Mouse (Mus musculus): ENCODE data around the gene H2afz. TPM values are rescaled to one million over a fixed set of nuclear protein-coding genes. Genes with fewer than 3 reads are reported as not detected.
"Not testable (repeated sequence)": the region's sequence is repeated elsewhere in the genome, so short reads cannot be mapped to it uniquely, and the experiment has no call there.

The H2afz gene
- polyA plus RNA-seq, 1 experiment: not detected

GRCm38 (mm10) chr3:137838160-137838559, 26.1 kb upstream of the H2afz start:
- Histone ChIP-seq H3K4me1 (ENCODE audit: control insufficient read depth, insufficient read depth, low read length) (no peaks in the 10 kb centered on the region), H3K4me3 (ENCODE audit: insufficient read depth, low read depth, low read length) (no peak overlapping the region), H3K27ac (ENCODE audit: insufficient read depth, low read depth, low read length) (no peak overlapping the region)
- TF ChIP-seq CTCF (IDR thresholded peaks at IDR 0.05; ENCODE audit: insufficient read depth, low read depth, low read length) (no peak), POLR2A (IDR thresholded peaks at IDR 0.05; ENCODE audit: insufficient read depth, low read depth, low read length) (no peak)

GRCm38 (mm10) chr3:137842944-137843343, 21.3 kb upstream of the H2afz start:
- 87% methylated on average over 1 of the region's 1 CpGs for whole genome bisulfite sequencing
- TF ChIP-seq POLR2A (IDR thresholded peaks at IDR 0.05; ENCODE audit: insufficient read depth, low read depth, low read length) (no peak), CTCF (IDR thresholded peaks at IDR 0.05; ENCODE audit: insufficient read depth, low read depth, low read length) (no peak)
- Histone ChIP-seq H3K4me1 (ENCODE audit: control insufficient read depth, insufficient read depth, low read length) (no peaks in the 10 kb centered on the region), H3K4me3 (ENCODE audit: insufficient read depth, low read depth, low read length) (no peak overlapping the region), H3K27ac (ENCODE audit: insufficient read depth, low read depth, low read length) (no peak overlapping the region)

- 86% methylated on average over 3 of the region's 3 CpGs for WGBS
- TF ChIP-seq POLR2A (IDR thresholded peaks at IDR 0.05; ENCODE audit: insufficient read depth, low read depth, low read length) (no peak), CTCF (IDR thresholded peaks at IDR 0.05; ENCODE audit: insufficient read depth, low read depth, low read length) (no peak)
- Histone ChIP-seq H3K4me3 (ENCODE audit: insufficient read depth, low read depth, low read length) (no peak overlapping the region), H3K27ac (ENCODE audit: insufficient read depth, low read depth, low read length) (no peak overlapping the region), H3K4me1 (ENCODE audit: control insufficient read depth, insufficient read depth, low read length) (no peaks in the 10 kb centered on the region)
Observed at GRCm38 (mm10) chr3:137844263-137844662, 20.0 kb upstream of the H2afz start.

- no peak overlapping the region for H3K27ac ChIP-seq (ENCODE audit: insufficient read depth, low read depth, low read length)
- 83% methylated on average over 5 of the region's 5 CpGs for WGBS
- H3K4me3 ChIP-seq (ENCODE audit: insufficient read depth, low read depth, low read length): no peak overlapping the region
- no peaks in the 10 kb centered on the region for H3K4me1 ChIP-seq (ENCODE audit: control insufficient read depth, insufficient read depth, low read length)
- TF ChIP-seq POLR2A (IDR thresholded peaks at IDR 0.05; ENCODE audit: insufficient read depth, low read depth, low read length) (no peak), CTCF (IDR thresholded peaks at IDR 0.05; ENCODE audit: insufficient read depth, low read depth, low read length) (no peak)
Observed at GRCm38 (mm10) chr3:137846552-137846951, 17.7 kb upstream of the H2afz start.

- WGBS: 95% methylated on average over 9 of the region's 9 CpGs
- Histone ChIP-seq H3K27ac (ENCODE audit: insufficient read depth, low read depth, low read length) (no peak overlapping the region), H3K4me1 (ENCODE audit: control insufficient read depth, insufficient read depth, low read length) (no peaks in the 10 kb centered on the region), H3K4me3 (ENCODE audit: insufficient read depth, low read depth, low read length) (no peak overlapping the region)
- TF ChIP-seq POLR2A (IDR thresholded peaks at IDR 0.05; ENCODE audit: insufficient read depth, low read depth, low read length) (no peak), CTCF (IDR thresholded peaks at IDR 0.05; ENCODE audit: insufficient read depth, low read depth, low read length) (no peak)
Observed at GRCm38 (mm10) chr3:137848354-137848753, 15.9 kb upstream of the H2afz start.

GRCm38 (mm10) chr3:137849697-137850096, 14.6 kb upstream of the H2afz start:
- H3K4me1 ChIP-seq (ENCODE audit: control insufficient read depth, insufficient read depth, low read length): no peaks in the 10 kb centered on the region
- H3K27ac ChIP-seq (ENCODE audit: insufficient read depth, low read depth, low read length): no peak overlapping the region
- no peak for TF ChIP-seq POLR2A (IDR thresholded peaks at IDR 0.05; ENCODE audit: insufficient read depth, low read depth, low read length)
- TF ChIP-seq CTCF (IDR thresholded peaks at IDR 0.05; ENCODE audit: insufficient read depth, low read depth, low read length): no peak
- H3K4me3 ChIP-seq (ENCODE audit: insufficient read depth, low read depth, low read length): no peak overlapping the region
- 76% methylated on average over 5 of the region's 5 CpGs for WGBS

- Histone ChIP-seq H3K4me1 (ENCODE audit: control insufficient read depth, insufficient read depth, low read length) (no peaks in the 10 kb centered on the region), H3K27ac (ENCODE audit: insufficient read depth, low read depth, low read length) (no peak overlapping the region), H3K4me3 (ENCODE audit: insufficient read depth, low read depth, low read length) (no peak overlapping the region)
- 95% methylated on average over 2 of the region's 2 CpGs for WGBS
- TF ChIP-seq CTCF (IDR thresholded peaks at IDR 0.05; ENCODE audit: insufficient read depth, low read depth, low read length): no peak
- no peak for TF ChIP-seq POLR2A (IDR thresholded peaks at IDR 0.05; ENCODE audit: insufficient read depth, low read depth, low read length)
Observed at GRCm38 (mm10) chr3:137851196-137851595, 13.1 kb upstream of the H2afz start.

GRCm38 (mm10) chr3:137853011-137853410, 11.3 kb upstream of the H2afz start:
- H3K4me1 ChIP-seq (ENCODE audit: control insufficient read depth, insufficient read depth, low read length); H3K4me3 ChIP-seq (ENCODE audit: insufficient read depth, low read depth, low read length): not testable (repeated sequence)
- WGBS: 100% methylated on average over 1 of the region's 1 CpGs

GRCm38 (mm10) chr3:137855328-137855727, 9.0 kb upstream of the H2afz start:
- Histone ChIP-seq H3K4me1 (ENCODE audit: control insufficient read depth, insufficient read depth, low read length) (no peaks in the 10 kb centered on the region), H3K4me3 (ENCODE audit: insufficient read depth, low read depth, low read length) (no peak overlapping the region), H3K27ac (ENCODE audit: insufficient read depth, low read depth, low read length) (no peak overlapping the region)
- TF ChIP-seq CTCF (IDR thresholded peaks at IDR 0.05; ENCODE audit: insufficient read depth, low read depth, low read length) (no peak), POLR2A (IDR thresholded peaks at IDR 0.05; ENCODE audit: insufficient read depth, low read depth, low read length) (no peak)
- 71% methylated on average over 3 of the region's 3 CpGs for WGBS

More at GRCm38 (mm10) chr3:137853011-137853410, 11.3 kb upstream of the H2afz start:
- H3K27ac ChIP-seq (ENCODE audit: insufficient read depth, low read depth, low read length): not testable (repeated sequence)

GRCm38 (mm10) chr3:137856061-137856460, 8.2 kb upstream of the H2afz start:
- TF ChIP-seq POLR2A (IDR thresholded peaks at IDR 0.05; ENCODE audit: insufficient read depth, low read depth, low read length) (no peak), CTCF (IDR thresholded peaks at IDR 0.05; ENCODE audit: insufficient read depth, low read depth, low read length) (no peak)
- Histone ChIP-seq H3K27ac (ENCODE audit: insufficient read depth, low read depth, low read length) (no peak overlapping the region), H3K4me1 (ENCODE audit: control insufficient read depth, insufficient read depth, low read length) (no peaks in the 10 kb centered on the region), H3K4me3 (ENCODE audit: insufficient read depth, low read depth, low read length) (no peak overlapping the region)
- WGBS: 78% methylated on average over 7 of the region's 7 CpGs
